Mouse (Mus musculus) forebrain, embryonic 14.5 days (tissue): Measurements from ENCODE around the gene Dhx15. TPM values are rescaled to one million over a fixed set of nuclear protein-coding genes. Genes with fewer than 3 reads are reported as not detected.

Experiments used
- ATAC-seq: fragments of 200-750 bp; cut with Nextera tagmentation; 2 replicates; pipeline ENCODE4 v1.8.0; 2017; ENCODE audit warnings: mild to moderate bottlenecking, moderate library complexity
- DNase-seq: peaks from one replicate; pipeline ENCODE4 v3.0.0-alpha.2; 2015; ENCODE audit warnings: low spot score
- H3K27ac ChIP-seq: fragments of 300-500 bp; sonication (generic); 2 replicates; pipeline ENCODE4 v1.5.1; 2014; ENCODE audit warnings: low read depth, mild to moderate bottlenecking, control low read depth, low read length, moderate library complexity
- H3K27me3 ChIP-seq: fragments of 300-500 bp; sonication (generic); replicated peaks from 2 replicates; pipeline ENCODE4 v1.6.1; 2014; ENCODE audit warnings: low read length, control low read depth, mixed read lengths; ENCODE audit not compliant: control insufficient read depth, insufficient read depth
- H3K36me3 ChIP-seq: fragments of 300-500 bp; sonication (generic); 2 replicates; pipeline ENCODE4 v1.6.1; 2014; ENCODE audit warnings: low read length, control low read depth; ENCODE audit not compliant: control insufficient read depth, insufficient read depth
- H3K4me1 ChIP-seq: fragments of 300-500 bp; sonication (generic); 2 replicates; pipeline ENCODE4 v1.6.1; 2014; ENCODE audit warnings: antibody characterized with exemption, low read length, control low read depth; ENCODE audit not compliant: control insufficient read depth, insufficient read depth
- H3K4me2 ChIP-seq: fragments of 300-500 bp; sonication (generic); 2 replicates; pipeline ENCODE4 v1.6.1; 2014; ENCODE audit warnings: mild to moderate bottlenecking, control low read depth, low read length
- H3K4me3 ChIP-seq: fragments of 300-500 bp; sonication (generic); 2 replicates; pipeline ENCODE4 v1.5.1; 2014; ENCODE audit warnings: low read depth, low read length, control low read depth
- H3K9ac ChIP-seq: fragments of 300-500 bp; sonication (generic); 2 replicates; pipeline ENCODE4 v1.6.1; 2014; ENCODE audit warnings: mild to moderate bottlenecking, low read length, control low read depth, moderate library complexity
- H3K9me3 ChIP-seq: fragments of 300-500 bp; sonication (generic); replicated peaks from 2 replicates; pipeline ENCODE4 v1.6.1; 2016; ENCODE audit warnings: low read length, control low read depth, mixed read lengths; ENCODE audit not compliant: control insufficient read depth
- WGBS: fragments of 180-500 bp; shearing (Covaris S2); extraction: QIAGEN DNeasy Blood & Tissue Kit; methylation state at CpG from one replicate; pipeline ENCODE4 v1.1.7; 2014; 5-methylcytosine and 5-hydroxymethylcytosine counted together
- polyA plus RNA-seq: library from polyadenylated mRNA; unstranded; fragments of >200 nt; fragmentation: Nextera tagmentation; extraction: Ambion mirVana; gene quantifications from 2 replicates; pipeline ENCODE4 v1.2.1, GENCODE M21; 2014

Dhx15 gene
- polyA plus RNA-seq, 1 experiment from 2014 or later = 90.9 TPM

- ATAC-seq (no peak), DNase-seq (no peak)
- H3K9me3 ChIP-seq = no peaks in the 10 kb centered on the region
- H3K9ac ChIP-seq = no peak overlapping the region
- H3K4me3 ChIP-seq = no peak overlapping the region
- no peak overlapping the region for H3K4me2 ChIP-seq
- H3K36me3 ChIP-seq = peaks cover 25% of the 10 kb centered on the region; the same call in 1 of the 2 replicates
- no peaks in the 10 kb centered on the region for H3K4me1 ChIP-seq
- no peaks in the 10 kb centered on the region for H3K27me3 ChIP-seq
- H3K27ac ChIP-seq = no peak overlapping the region
- 87% methylated on average over 1 of the region's 1 CpGs for WGBS
Observed at GRCm38 (mm10) chr5:52177326-52177725, 13.0 kb downstream of the Dhx15 start.

- Histone ChIP-seq H3K4me2 (no peak overlapping the region), H3K4me1 (no peaks in the 10 kb centered on the region), H3K36me3 (peaks cover 48% of the 10 kb centered on the region), H3K9ac (no peak overlapping the region), H3K27ac (no peak overlapping the region), H3K27me3 (no peaks in the 10 kb centered on the region), H3K4me3 (no peak overlapping the region), H3K9me3 (no peaks in the 10 kb centered on the region)
- 15% methylated on average over 2 of the region's 2 CpGs for WGBS
- DNase-seq (no peak), ATAC-seq (no peak)
Observed at GRCm38 (mm10) chr5:52168468-52168867, 21.8 kb downstream of the Dhx15 start.

- no peak for DNase-seq
- ATAC-seq = no peak
- no peaks in the 10 kb centered on the region for H3K9me3 ChIP-seq
- peaks cover 32% of the 10 kb centered on the region for H3K36me3 ChIP-seq
- H3K27ac ChIP-seq = no peak overlapping the region
- H3K4me2 ChIP-seq = no peak overlapping the region
- WGBS = 98% methylated on average over 3 of the region's 3 CpGs
- H3K4me1 ChIP-seq = no peaks in the 10 kb centered on the region
- no peak overlapping the region for H3K9ac ChIP-seq
- no peaks in the 10 kb centered on the region for H3K27me3 ChIP-seq
- no peak overlapping the region for H3K4me3 ChIP-seq
Observed at GRCm38 (mm10) chr5:52149138-52149537, 41.2 kb downstream of the Dhx15 start.

GRCm38 (mm10) chr5:52147141-52147540 lies 43.2 kb downstream of the Dhx15 start:
- no peaks in the 10 kb centered on the region for H3K27me3 ChIP-seq
- H3K4me2 ChIP-seq = no peak overlapping the region
- ATAC-seq = no peak
- H3K36me3 ChIP-seq = peaks cover 29% of the 10 kb centered on the region
- H3K9ac ChIP-seq = no peak overlapping the region
- H3K27ac ChIP-seq = no peak overlapping the region
- H3K4me1 ChIP-seq = no peaks in the 10 kb centered on the region
- H3K9me3 ChIP-seq = no peaks in the 10 kb centered on the region
- WGBS = 92% methylated on average over 4 of the region's 4 CpGs
- H3K4me3 ChIP-seq = no peak overlapping the region
- DNase-seq = no peak

- H3K27ac ChIP-seq = no peak overlapping the region
- WGBS = 90% methylated on average over 6 of the region's 6 CpGs
- H3K27me3 ChIP-seq = no peaks in the 10 kb centered on the region
- H3K4me1 ChIP-seq = no peaks in the 10 kb centered on the region
- DNase-seq = no peak
- no peak overlapping the region for H3K4me3 ChIP-seq
- H3K4me2 ChIP-seq = no peak overlapping the region
- no peaks in the 10 kb centered on the region for H3K9me3 ChIP-seq
- no peak for ATAC-seq
- no peak overlapping the region for H3K9ac ChIP-seq
- H3K36me3 ChIP-seq = peaks cover 23% of the 10 kb centered on the region
Observed at GRCm38 (mm10) chr5:52145684-52146083, 44.6 kb downstream of the Dhx15 start.

GRCm38 (mm10) chr5:52141936-52142335 lies 48.4 kb downstream of the Dhx15 start:
- 90% methylated on average over 9 of the region's 9 CpGs for WGBS
- H3K4me1 ChIP-seq = no peaks in the 10 kb centered on the region
- H3K9me3 ChIP-seq = no peaks in the 10 kb centered on the region
- DNase-seq (no peak), ATAC-seq (no peak)
- H3K27ac ChIP-seq = no peak overlapping the region
- peaks cover 12% of the 10 kb centered on the region for H3K36me3 ChIP-seq
- H3K9ac ChIP-seq = no peak overlapping the region
- no peak overlapping the region for H3K4me2 ChIP-seq
- H3K27me3 ChIP-seq = no peaks in the 10 kb centered on the region
- H3K4me3 ChIP-seq = no peak overlapping the region

GRCm38 (mm10) chr5:52138819-52139218 lies 51.5 kb downstream of the Dhx15 start:
- no peak overlapping the region for H3K9ac ChIP-seq
- no peaks in the 10 kb centered on the region for H3K4me1 ChIP-seq
- WGBS = 88% methylated on average over 6 of the region's 6 CpGs
- no peak overlapping the region for H3K4me2 ChIP-seq
- no peaks in the 10 kb centered on the region for H3K9me3 ChIP-seq
- H3K27me3 ChIP-seq = no peaks in the 10 kb centered on the region
- H3K27ac ChIP-seq = no peak overlapping the region
- DNase-seq (no peak), ATAC-seq (no peak)
- H3K36me3 ChIP-seq = peaks cover 14% of the 10 kb centered on the region
- H3K4me3 ChIP-seq = no peak overlapping the region

GRCm38 (mm10) chr5:52138134-52138533 lies 52.2 kb downstream of the Dhx15 start:
- Histone ChIP-seq H3K27me3 (no peaks in the 10 kb centered on the region), H3K9me3 (no peaks in the 10 kb centered on the region), H3K27ac (no peak overlapping the region), H3K36me3 (peaks cover 14% of the 10 kb centered on the region), H3K4me2 (no peak overlapping the region), H3K4me1 (no peaks in the 10 kb centered on the region), H3K4me3 (no peak overlapping the region), H3K9ac (no peak overlapping the region)
- no peak for DNase-seq
- 96% methylated on average over 11 of the region's 11 CpGs for WGBS
- no peak for ATAC-seq

GRCm38 (mm10) chr5:52135460-52136141 lies 54.7 kb downstream of the Dhx15 start:
- Histone ChIP-seq H3K4me1 (no peaks in the 10 kb centered on the region), H3K4me3 (no peak overlapping the region), H3K27me3 (no peaks in the 10 kb centered on the region), H3K9ac (no peak overlapping the region), H3K4me2 (no peak overlapping the region), H3K36me3 (peaks cover 7% of the 10 kb centered on the region; the same call in 1 of the 2 replicates), H3K9me3 (no peaks in the 10 kb centered on the region), H3K27ac (no peak overlapping the region)
- no peak for DNase-seq
- no peak for ATAC-seq
- 80% methylated on average over 16 of the region's 16 CpGs for WGBS
